Mouse (Mus musculus) heart, postnatal 0 days (tissue): ENCODE data around the gene Arhgef12. TPM values are rescaled to one million over a fixed set of nuclear protein-coding genes. Genes with fewer than 3 reads are reported as not detected.

Experiments used
- ATAC-seq: fragments of 200-750 bp; cut with Nextera tagmentation; 2 replicates; pipeline ENCODE4 v1.8.0; 2017; ENCODE audit warnings: low read depth, moderate number of reproducible peaks, moderate library complexity; ENCODE audit not compliant: insufficient read depth
- DNase-seq: peaks from one replicate; pipeline ENCODE4 v3.0.0-alpha.2; 2016; ENCODE audit warnings: low spot score
- H3K27ac ChIP-seq: fragments of 300-500 bp; sonication (generic); 2 replicates; pipeline ENCODE4 v1.5.1; 2014; ENCODE audit warnings: low read depth, mild to moderate bottlenecking
- H3K27me3 ChIP-seq: fragments of 300-500 bp; sonication (generic); 2 replicates; pipeline ENCODE4 v1.6.1; 2014; ENCODE audit warnings: low read length, mixed read lengths; ENCODE audit not compliant: control insufficient read depth, insufficient read depth
- H3K36me3 ChIP-seq: fragments of 300-500 bp; sonication (generic); replicated peaks from 2 replicates; pipeline ENCODE4 v1.6.1; 2014; ENCODE audit warnings: low read length, mixed read lengths; ENCODE audit not compliant: control insufficient read depth, insufficient read depth
- H3K4me1 ChIP-seq: fragments of 300-500 bp; sonication (generic); 2 replicates; pipeline ENCODE4 v1.6.1; 2014; ENCODE audit warnings: antibody characterized with exemption; ENCODE audit not compliant: control insufficient read depth, insufficient read depth
- H3K4me2 ChIP-seq: fragments of 300-500 bp; sonication (generic); 2 replicates; pipeline ENCODE4 v1.6.1; 2014; ENCODE audit warnings: low read depth, mild to moderate bottlenecking, low read length, moderate library complexity
- H3K4me3 ChIP-seq: fragments of 300-500 bp; sonication (generic); 2 replicates; pipeline ENCODE4 v1.5.1; 2014; ENCODE audit warnings: low read depth, low read length
- H3K9ac ChIP-seq: fragments of 300-500 bp; sonication (generic); replicated peaks from 2 replicates; pipeline ENCODE4 v1.6.1; 2014; ENCODE audit warnings: low read depth, low read length, mixed read lengths
- H3K9me3 ChIP-seq: fragments of 300-500 bp; sonication (generic); replicated peaks from 2 replicates; pipeline ENCODE4 v1.6.1; 2016; ENCODE audit warnings: low read length; ENCODE audit not compliant: control insufficient read depth
- CTCF ChIP-seq: IDR thresholded peaks from 2 replicates; pipeline ENCODE4 v1.5.1; 2016; ENCODE audit warnings: antibody characterized with exemption, control low read depth, low read depth
- EP300 ChIP-seq: IDR thresholded peaks from 2 replicates; pipeline ENCODE4 v1.6.1; 2016; ENCODE audit warnings: antibody characterized with exemption, low read depth
- WGBS: fragments of 180-500 bp; shearing (Covaris S2); extraction: QIAGEN DNeasy Blood & Tissue Kit; methylation state at CpG from one replicate; pipeline ENCODE4 v1.1.7; 2014; 5-methylcytosine and 5-hydroxymethylcytosine counted together
- polyA plus RNA-seq: library from polyadenylated mRNA; unstranded; fragments of >200 nt; fragmentation: Nextera tagmentation; extraction: Ambion mirVana; gene quantifications from 2 replicates; pipeline ENCODE4 v1.2.1, GENCODE M21; 2015
- total RNA-seq: library from RNA; depleted of rRNA; stranded (reverse); fragments of >200 nt; gene quantifications from 2 replicates; pipeline ENCODE4 v1.2.3, GENCODE M21; 2014; ENCODE audit warnings: low replicate concordance

Gene Arhgef12
- total and polyA plus RNA-seq, 2 experiments from 2014 or later, result 10.3 to 57.3 TPM

- Histone ChIP-seq H3K4me1 (peaks cover 26% of the 10 kb centered on the region), H3K9ac (no peak overlapping the region), H3K4me3 (no peak overlapping the region), H3K27ac (no peak overlapping the region), H3K27me3 (no peaks in the 10 kb centered on the region), H3K36me3 (no peaks in the 10 kb centered on the region), H3K4me2 (no peak overlapping the region), H3K9me3 (no peaks in the 10 kb centered on the region)
- TF ChIP-seq EP300 (no peak), CTCF (no peak)
- DNase-seq (no peak), ATAC-seq (no peak)
- 49% methylated on average over 2 of the region's 2 CpGs for WGBS
Observed at GRCm38 (mm10) chr9:43071741-43072140, 35.3 kb downstream of the Arhgef12 start.

- Histone ChIP-seq H3K4me1 (peaks cover 26% of the 10 kb centered on the region), H3K9me3 (no peaks in the 10 kb centered on the region), H3K4me2 (no peak overlapping the region), H3K27me3 (no peaks in the 10 kb centered on the region), H3K27ac (no peak overlapping the region), H3K36me3 (no peaks in the 10 kb centered on the region), H3K9ac (no peak overlapping the region), H3K4me3 (no peak overlapping the region)
- no peak for ATAC-seq
- no peak for TF ChIP-seq CTCF
- TF ChIP-seq EP300, result no peak
- 48% methylated on average over 4 of the region's 4 CpGs for WGBS
- DNase-seq, result no peak
Observed at GRCm38 (mm10) chr9:43071176-43071575, 35.9 kb downstream of the Arhgef12 start.

DNA sequence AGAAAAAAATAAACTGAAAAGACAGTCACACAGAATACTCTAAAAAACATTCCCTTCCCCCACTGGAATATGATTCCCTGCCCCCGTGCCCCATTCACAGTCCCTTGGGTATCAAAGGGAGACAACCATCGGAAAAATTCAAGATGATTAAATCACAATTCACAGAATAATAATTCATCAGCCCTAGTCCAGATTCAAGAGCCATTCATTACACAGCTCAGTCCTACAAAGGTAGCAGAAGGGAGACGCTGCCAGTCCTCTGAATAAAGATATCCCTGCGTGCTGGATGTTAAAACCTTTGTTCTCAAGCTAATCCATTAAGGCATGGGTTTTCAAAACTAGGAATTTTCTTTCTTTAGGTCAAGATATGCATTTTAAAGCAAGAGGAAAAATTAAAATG, 36.5 kb downstream of the Arhgef12 start:
- H3K9ac ChIP-seq, result no peak overlapping the region
- no peak overlapping the region for H3K4me2 ChIP-seq
- H3K9me3 ChIP-seq, result no peaks in the 10 kb centered on the region
- H3K36me3 ChIP-seq, result no peaks in the 10 kb centered on the region
- no peak overlapping the region for H3K4me3 ChIP-seq
- 70% methylated on average over 4 of the region's 4 CpGs for WGBS
- H3K27me3 ChIP-seq, result no peaks in the 10 kb centered on the region
- no peak overlapping the region for H3K27ac ChIP-seq
- ATAC-seq (no peak), DNase-seq (no peak)
- TF ChIP-seq EP300, result no peak
- no peak for TF ChIP-seq CTCF
- H3K4me1 ChIP-seq, result peaks cover 26% of the 10 kb centered on the region

DNA sequence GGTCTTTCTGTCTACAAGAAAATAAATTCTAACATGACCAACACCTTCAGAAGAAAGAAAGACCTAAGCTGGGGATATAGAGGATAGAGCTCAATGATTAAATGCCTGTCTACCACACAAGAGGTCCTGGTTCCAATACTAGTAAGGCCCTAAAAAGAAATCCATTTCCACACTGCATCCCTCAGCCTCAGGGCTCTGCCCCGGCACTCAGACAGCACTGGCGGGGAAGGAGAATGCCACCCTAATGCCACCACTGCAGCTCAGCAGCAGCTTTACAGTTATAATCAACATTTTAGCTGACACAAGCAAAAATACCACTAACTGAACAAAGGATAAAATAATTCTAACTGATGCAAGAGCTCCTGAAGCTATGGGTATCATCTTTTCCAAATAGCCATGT, 36.9 kb downstream of the Arhgef12 start:
- H3K9ac ChIP-seq, result no peak overlapping the region

GRCm38 (mm10) chr9:43067896-43068295, 39.1 kb downstream of the Arhgef12 start:
- Histone ChIP-seq H3K36me3 (no peaks in the 10 kb centered on the region), H3K9me3 (no peaks in the 10 kb centered on the region), H3K4me1 (peaks cover 23% of the 10 kb centered on the region; the same call in 1 of the 2 replicates), H3K27me3 (no peaks in the 10 kb centered on the region), H3K4me3 (no peak overlapping the region), H3K27ac (no peak overlapping the region), H3K9ac (no peak overlapping the region), H3K4me2 (no peak overlapping the region)
- ATAC-seq, result no peak
- no peak for TF ChIP-seq EP300
- TF ChIP-seq CTCF, result no peak
- no peak for DNase-seq
- WGBS, result 66% methylated on average over 3 of the region's 3 CpGs

More for the DNA sequence above, 36.9 kb downstream of the Arhgef12 start:
- H3K27me3 ChIP-seq, result no peaks in the 10 kb centered on the region
- no peak overlapping the region for H3K4me3 ChIP-seq
- H3K36me3 ChIP-seq, result no peaks in the 10 kb centered on the region
- 64% methylated on average over 2 of the region's 2 CpGs for WGBS
- H3K9me3 ChIP-seq, result no peaks in the 10 kb centered on the region
- DNase-seq (no peak), ATAC-seq (no peak)
- H3K27ac ChIP-seq, result no peak overlapping the region
- H3K4me2 ChIP-seq, result no peak overlapping the region
- peaks cover 26% of the 10 kb centered on the region for H3K4me1 ChIP-seq
- no peak for TF ChIP-seq EP300
- no peak for TF ChIP-seq CTCF

DNA sequence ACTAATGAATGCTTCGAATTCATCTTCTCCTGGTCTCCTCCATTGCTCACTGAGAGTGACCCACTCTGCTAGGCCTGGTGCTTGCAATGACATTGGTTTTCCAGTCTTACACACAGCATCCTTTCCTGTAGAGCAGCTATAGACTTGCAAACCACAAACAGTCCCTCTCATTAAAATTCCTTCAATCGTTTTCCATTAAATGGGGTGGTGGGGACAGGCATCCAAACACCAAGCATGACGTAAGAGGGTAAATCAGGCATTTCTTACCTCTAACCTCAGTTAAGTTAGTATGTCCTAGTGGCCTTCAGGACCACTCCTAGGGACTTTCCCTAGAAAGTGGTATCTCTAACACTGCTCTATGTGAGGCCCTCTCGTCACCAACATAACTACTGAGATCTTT, 41.8 kb downstream of the Arhgef12 start:
- DNase-seq, result no peak

More for the DNA sequence above, 41.8 kb downstream of the Arhgef12 start:
- TF ChIP-seq EP300, result no peak
- TF ChIP-seq CTCF, result no peak
- H3K9ac ChIP-seq, result no peak overlapping the region
- H3K4me2 ChIP-seq, result no peak overlapping the region
- peaks cover 13% of the 10 kb centered on the region; the same call in 1 of the 2 replicates for H3K4me1 ChIP-seq
- WGBS, result 76% methylated on average over 4 of the region's 4 CpGs
- H3K36me3 ChIP-seq, result no peaks in the 10 kb centered on the region
- no peak for ATAC-seq
- H3K27ac ChIP-seq, result no peak overlapping the region
- H3K9me3 ChIP-seq, result no peaks in the 10 kb centered on the region
- H3K4me3 ChIP-seq, result no peak overlapping the region
- no peaks in the 10 kb centered on the region for H3K27me3 ChIP-seq
